Mouse (Mus musculus) splenic B cell, adult 2 months (primary cell): ENCODE results near the gene Tmem127.
"Not testable (repeated sequence)": the region's sequence is repeated elsewhere in the genome, so short reads cannot be mapped to it uniquely, and the experiment has no call there.

ENCODE experiments used
- DNase-seq: peaks from one replicate; pipeline ENCODE4 v3.0.0-alpha.2; 2011; ENCODE audit warnings: low read depth, low spot score
- H3K27me3 ChIP-seq: 2 replicates; pipeline ENCODE4 v1.6.1; 2012; ENCODE audit warnings: mild to moderate bottlenecking, low read length, moderate library complexity, mixed read lengths; ENCODE audit not compliant: control insufficient read depth, poor library complexity, insufficient read depth, severe bottlenecking
- H3K36me3 ChIP-seq: 2 replicates; pipeline ENCODE4 v1.6.1; 2012; ENCODE audit warnings: mild to moderate bottlenecking, low read length, moderate library complexity, mixed read lengths; ENCODE audit not compliant: control insufficient read depth, poor library complexity, insufficient read depth, severe bottlenecking

Tmem127 gene

DNA sequence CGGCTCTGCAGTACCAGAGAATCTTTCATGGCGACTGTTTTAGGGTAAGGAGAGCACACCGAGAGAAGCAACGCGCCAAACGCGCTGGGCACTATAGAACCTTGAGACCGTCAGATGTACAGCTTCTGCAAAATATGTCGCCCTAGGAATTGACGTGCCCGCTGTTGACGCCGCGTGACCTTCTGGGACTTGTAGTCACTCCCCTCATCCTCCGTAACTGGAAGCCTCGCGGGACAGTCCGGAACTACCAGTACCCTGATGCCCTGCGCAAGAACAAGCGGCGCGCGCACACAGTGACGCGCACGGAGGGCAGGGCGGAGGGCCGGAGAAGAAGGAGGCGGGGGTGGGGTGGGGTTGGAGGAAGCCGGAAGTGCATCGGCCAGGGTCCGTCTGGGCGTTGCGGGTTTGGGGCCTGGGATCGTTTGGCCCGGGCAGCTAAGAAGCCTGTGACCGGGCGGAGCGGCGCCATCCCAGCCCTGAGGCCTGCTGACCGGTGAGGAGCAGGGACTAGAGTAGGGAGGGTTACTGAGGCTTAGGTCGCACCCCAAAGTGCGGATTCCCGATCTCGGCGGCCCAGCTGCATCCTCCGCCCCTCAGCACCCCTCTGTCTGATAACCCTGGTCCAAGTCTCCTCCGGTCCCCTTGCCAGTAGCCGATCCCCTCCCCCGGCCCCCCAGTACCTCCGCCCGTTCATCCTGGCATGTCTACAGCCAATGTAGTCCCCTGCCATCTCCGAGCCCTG is at the start of gene Tmem127, which contains the start of gene Ciao1:
Gene Tmem127 (plus strand): TSS at position 317 of the 742 bp plus-strand sequence.
Gene Ciao1 (minus strand): TSS at position 225 of the 742 bp plus-strand sequence.
- no peaks in the 10 kb centered on the region for H3K27me3 ChIP-seq
- H3K36me3 ChIP-seq, result peaks cover 15% of the 10 kb centered on the region
- DNase-seq, result peak; percentile 99

DNA sequence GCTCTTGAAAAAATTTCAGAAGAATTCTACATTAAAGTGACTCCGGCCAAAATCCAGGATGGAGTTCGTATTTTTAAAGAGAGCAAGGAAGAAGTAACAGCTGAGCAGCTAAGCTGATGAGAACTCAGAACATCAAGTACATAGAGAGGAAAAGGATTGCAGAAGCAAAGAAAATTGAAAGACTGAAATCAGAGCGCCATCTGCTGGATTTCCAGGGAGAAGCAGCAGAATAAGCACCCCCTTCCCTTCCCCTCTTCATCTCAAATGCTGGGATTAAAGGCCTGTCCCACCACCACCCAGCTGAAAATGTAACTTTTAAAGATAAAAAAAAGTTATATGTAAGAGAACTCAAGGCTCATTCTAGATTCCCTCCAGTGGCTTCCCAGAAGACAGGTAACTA is 42.8 kb upstream of the Tmem127 start:
- no peaks in the 10 kb centered on the region for H3K27me3 ChIP-seq
- peak; percentile 81 for DNase-seq
- H3K36me3 ChIP-seq, result peaks cover 4% of the 10 kb centered on the region; the same call in 1 of the 2 replicates

DNA sequence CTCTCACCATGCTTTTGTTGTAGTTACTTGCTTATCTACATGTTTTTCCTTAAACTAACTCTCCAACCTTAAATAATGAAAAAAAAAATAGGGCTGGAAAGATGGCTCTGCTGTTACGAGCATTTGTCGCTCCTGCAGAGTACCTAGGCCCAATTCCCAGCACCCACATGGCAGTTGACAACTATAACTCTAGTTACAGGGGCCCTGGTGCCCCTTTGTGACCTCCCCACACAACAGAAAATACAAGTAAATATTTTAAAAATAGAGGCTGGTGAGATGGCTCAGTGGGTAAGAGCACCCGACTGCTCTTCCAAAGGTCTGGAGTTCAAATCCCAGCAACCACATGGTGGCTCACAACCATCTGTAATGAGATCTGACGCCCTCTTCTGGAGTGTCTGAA is 41.8 kb upstream of the Tmem127 start:
- H3K27me3 ChIP-seq, H3K36me3 ChIP-seq, DNase-seq: not testable (repeated sequence)

DNA sequence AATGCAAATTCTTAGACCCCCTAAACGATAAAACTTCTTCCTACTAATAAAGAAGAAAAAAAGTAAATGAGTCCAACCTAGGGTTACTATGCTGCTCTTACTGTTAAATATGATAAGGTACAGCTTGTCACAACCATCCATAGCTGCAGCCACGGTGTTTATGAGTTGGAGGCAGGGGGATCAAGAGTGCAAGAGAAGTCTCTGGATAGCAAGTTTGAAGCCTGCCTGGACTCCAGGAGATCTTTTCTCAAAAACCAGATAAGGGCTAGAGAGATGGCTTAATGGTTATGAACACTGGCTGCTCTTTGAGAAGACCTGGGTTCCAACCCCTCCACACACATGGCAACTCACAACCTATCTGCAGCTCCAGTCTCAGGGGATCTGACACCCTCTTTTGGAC is 40.8 kb upstream of the Tmem127 start:
- no peak for DNase-seq
- Histone ChIP-seq H3K36me3 (peaks cover 10% of the 10 kb centered on the region), H3K27me3 (no peaks in the 10 kb centered on the region)

DNA sequence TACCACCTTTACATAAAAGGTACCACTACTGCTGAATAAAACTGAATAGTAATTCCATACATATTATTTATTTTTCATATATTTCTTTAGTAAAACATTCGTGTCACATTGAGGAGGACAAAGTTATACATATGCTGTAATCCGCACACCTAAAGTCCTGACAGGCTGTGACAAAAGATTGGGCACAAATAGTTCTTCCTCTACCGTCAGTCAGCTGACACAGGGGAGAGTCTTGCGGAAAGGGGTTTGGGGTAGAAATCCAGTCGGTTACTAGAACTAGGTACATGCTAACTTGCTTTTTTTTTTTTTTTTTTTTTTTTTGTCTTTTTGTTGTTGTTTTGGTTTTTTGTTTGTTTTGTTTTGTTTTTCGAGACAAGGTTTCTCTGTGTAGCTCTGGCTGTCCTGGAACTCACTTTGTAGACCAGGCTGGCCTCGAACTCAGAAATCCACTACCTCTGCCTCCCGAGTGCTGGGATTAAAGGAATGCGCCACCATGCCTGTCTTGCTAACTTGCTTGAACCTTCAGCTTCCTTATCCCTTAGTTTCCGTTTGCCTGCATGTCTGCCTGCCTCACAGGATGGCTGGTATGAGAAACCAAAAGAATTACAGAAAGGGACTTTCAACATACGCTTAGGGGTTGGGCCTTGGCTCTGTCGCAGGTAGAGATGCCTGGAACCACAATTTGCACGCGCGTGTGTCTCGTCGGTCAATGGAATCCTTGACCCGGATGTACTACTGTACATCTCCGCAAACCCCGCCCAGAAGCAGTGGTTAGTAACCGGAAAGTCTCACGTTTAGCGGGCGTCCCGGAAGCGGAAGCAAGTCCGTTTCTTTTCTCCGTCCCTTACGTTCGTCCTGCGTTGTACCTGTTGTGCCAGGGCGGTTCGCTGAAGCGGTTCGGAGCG is 39.9 kb upstream of the Tmem127 start, which contains the start of the genes 1810024B03Rik and Snrnp200:
Gene 1810024B03Rik (minus strand): TSS at position 734 of the 905 bp plus-strand sequence.
Gene Snrnp200 (plus strand): TSS at position 840 of the 905 bp plus-strand sequence.
- DNase-seq, result peak; percentile 97
- H3K27me3 ChIP-seq, result no peaks in the 10 kb centered on the region
- H3K36me3 ChIP-seq, result peaks cover 10% of the 10 kb centered on the region

DNA sequence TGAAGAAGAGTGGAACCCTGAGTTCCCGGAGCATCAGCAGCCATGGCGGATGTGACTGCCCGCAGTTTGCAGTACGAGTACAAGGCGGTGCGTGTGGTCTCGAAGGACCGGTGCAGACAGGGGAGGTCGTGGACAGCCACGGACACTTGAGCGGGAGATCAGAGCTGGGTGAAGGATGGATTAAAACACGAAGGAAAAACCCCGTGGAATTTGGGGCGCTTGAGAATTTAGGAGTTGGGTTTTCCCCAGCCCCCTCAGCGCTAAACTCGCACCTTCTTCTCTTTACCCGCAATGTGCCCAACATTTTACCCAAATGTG is 39.3 kb upstream of the Tmem127 start:
- DNase-seq, result no peak
- Histone ChIP-seq H3K36me3 (peaks cover 13% of the 10 kb centered on the region), H3K27me3 (no peaks in the 10 kb centered on the region)

DNA sequence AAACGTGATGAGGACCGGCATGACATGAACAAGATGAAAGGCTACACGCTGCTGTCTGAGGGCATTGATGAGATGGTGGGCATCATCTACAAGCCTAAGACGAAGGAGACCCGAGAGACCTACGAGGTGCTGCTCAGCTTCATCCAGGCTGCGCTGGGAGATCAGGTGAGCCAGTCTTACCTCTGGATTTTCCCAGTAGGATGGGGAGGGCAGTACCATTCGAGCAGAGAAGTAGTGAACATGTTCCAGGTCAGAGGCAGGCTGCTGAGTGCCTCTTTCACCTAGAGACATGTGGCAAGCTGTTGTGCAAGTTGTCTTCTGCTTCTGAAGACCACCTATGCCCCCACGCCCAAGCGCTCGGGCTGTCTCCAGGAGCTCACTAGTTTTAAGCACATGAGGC is 37.0 kb upstream of the Tmem127 start:
- no peak for DNase-seq
- Histone ChIP-seq H3K36me3 (peaks cover 17% of the 10 kb centered on the region), H3K27me3 (no peaks in the 10 kb centered on the region)

DNA sequence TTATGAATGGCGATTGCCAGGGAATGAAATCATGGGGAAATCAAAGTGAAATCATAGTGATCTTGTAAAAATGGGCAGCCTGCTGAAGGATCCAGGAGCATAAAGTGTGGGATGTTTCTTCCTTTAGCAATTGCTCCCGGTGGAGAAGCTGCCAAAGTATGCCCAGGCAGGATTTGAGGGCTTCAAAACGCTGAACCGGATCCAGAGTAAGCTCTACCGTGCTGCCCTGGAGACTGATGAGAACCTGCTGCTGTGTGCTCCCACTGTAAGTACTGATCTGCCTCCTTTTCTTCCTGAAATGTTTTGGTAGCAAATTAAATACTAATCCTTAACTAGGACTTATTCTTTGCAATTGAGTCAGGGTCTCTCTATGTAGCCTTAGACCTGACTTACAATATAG is 30.0 kb upstream of the Tmem127 start:
- Histone ChIP-seq H3K27me3 (no peaks in the 10 kb centered on the region; the same call in 1 of the 2 replicates), H3K36me3 (peaks cover 38% of the 10 kb centered on the region)
- DNase-seq, result no peak

DNA sequence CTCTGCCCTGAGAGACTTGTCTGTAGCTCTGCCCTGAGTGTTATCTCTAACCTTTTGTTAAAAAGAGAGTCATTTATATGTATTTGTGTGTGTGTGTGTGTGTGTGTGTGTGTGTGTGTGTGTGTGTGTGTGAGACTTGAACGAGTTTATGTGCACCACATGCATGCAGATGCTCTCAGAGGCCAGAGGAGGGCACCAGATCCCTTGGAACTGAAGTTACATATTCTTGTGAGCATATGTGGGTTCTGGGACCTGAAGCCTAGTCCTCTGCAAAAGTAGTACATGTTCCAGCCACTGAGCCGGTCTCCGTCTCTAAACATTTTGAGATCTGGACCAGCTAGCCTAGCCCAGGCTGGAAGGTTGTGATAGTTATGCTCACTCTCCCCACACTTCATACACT is 22.4 kb upstream of the Tmem127 start:
- no peak for DNase-seq
- peaks cover 27% of the 10 kb centered on the region for H3K36me3 ChIP-seq
- no peaks in the 10 kb centered on the region for H3K27me3 ChIP-seq

DNA sequence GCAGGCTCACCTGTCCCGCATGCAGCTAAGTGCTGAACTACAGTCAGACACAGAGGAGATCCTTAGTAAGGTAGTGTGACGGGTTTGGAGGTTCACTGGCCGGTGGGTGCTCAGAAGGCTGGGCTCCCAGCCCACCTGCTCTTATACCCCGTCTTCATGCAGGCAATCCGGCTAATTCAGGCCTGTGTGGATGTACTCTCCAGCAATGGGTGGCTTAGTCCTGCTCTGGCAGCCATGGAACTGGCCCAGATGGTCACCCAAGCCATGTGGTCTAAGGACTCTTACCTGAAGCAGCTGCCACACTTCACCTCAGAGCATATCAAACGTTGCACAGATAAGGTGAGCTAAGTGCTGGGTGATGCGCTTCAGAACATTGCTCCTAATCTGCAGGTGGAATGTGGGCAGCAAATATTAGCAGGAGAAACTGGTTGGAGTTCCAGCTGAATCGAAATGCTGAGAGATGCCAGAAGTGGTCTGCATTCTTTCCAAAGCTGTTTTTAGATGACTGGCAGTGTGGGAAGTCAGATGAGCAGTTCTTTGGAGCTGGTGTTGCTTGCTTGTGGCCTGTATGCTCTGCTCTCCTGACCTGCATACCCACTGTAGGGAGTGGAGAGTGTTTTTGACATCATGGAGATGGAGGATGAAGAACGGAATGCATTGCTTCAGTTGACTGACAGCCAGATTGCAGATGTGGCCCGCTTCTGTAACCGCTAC is 9.7 kb upstream of the Tmem127 start:
- DNase-seq, result no peak
- Histone ChIP-seq H3K36me3 (peaks cover 36% of the 10 kb centered on the region), H3K27me3 (no peaks in the 10 kb centered on the region)

DNA sequence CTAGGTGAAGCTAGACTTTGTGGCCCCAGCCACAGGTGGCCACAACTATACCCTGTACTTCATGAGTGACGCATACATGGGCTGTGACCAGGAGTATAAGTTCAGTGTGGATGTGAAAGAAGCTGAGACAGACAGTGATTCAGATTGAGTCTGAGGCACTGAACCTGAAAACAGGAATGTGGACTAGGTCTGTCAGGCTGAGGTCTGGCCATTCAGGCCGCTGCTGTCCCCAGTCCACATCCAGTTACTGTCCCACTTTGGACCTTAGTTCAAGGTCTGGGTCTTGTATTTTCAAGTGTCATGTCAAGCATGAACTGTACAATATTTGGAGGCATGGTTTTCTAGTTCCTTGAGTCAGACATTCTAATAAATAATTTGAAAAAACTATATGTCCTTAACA is 7.6 kb upstream of the Tmem127 start:
- no peak for DNase-seq
- H3K36me3 ChIP-seq, result peaks cover 35% of the 10 kb centered on the region
- H3K27me3 ChIP-seq, result no peaks in the 10 kb centered on the region

DNA sequence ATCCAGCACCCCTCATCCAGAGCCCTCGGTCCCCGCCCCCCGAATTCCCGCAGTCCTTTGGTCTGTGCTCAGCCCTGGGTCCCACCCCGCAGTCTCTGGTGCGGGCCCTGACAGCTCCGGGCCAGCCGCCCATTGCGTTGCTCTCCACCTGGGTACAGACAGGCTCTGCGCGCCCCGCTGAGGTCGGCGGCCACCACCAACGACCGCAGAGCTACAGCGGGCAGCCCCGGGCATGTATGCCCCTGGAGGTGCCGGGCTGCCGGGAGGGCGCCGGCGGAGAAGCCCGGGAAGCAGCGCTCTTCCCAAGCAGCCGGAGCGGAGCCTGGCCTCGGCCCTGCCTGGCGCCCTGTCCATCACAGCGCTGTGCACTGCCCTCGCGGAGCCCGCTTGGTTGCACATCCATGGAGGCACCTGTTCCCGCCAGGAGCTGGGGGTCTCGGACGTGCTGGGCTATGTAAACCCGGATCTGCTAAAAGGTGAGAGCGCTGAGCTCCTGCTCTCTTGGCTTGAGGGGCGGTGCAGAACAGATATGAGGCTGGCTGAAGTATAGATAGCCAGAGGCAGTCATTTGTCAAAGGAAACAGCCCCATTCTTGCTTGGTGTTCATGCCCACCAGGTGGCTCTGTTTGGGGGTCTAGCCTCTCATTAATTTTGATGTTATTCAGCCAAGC is 761 bp downstream of the Tmem127 start:
- peak; percentile 53 for DNase-seq
- H3K36me3 ChIP-seq, result peaks cover 16% of the 10 kb centered on the region
- no peaks in the 10 kb centered on the region for H3K27me3 ChIP-seq

DNA sequence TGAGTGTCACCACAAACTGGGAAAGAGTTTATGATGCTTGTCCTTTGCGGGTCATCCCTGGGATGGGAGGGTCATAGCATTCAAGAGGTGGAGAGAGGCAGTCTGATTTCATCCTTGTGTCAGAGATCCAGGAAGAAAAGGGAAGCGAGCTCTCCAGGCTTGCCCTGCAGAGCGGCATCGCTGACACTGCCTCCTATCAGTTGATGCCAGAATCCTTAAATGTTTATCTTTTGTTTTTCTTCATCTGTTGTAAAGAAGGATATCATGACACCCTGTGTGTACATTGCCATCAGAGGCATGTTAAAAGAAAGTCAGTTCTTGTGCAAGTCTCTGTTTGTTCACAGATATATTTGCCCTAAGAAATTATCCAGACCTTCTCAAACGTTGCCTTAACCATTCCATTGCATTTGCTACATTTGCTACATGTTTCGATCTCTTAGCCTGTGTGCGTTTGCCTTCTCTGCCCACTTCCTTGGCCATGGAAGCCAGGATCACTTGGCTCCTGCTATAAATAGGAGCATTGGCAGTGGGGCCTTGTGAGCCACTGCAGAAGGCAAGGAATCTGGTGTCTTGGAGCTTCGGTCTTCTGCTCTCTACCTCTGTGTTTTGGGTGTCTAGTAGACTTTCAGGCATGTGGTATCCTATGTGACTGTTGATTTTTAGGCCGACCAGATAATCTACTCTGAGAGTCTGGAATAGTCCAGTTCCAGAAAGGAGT is 2.7 kb downstream of the Tmem127 start:
- Histone ChIP-seq H3K36me3 (peaks cover 10% of the 10 kb centered on the region), H3K27me3 (no peaks in the 10 kb centered on the region)
- no peak for DNase-seq

DNA sequence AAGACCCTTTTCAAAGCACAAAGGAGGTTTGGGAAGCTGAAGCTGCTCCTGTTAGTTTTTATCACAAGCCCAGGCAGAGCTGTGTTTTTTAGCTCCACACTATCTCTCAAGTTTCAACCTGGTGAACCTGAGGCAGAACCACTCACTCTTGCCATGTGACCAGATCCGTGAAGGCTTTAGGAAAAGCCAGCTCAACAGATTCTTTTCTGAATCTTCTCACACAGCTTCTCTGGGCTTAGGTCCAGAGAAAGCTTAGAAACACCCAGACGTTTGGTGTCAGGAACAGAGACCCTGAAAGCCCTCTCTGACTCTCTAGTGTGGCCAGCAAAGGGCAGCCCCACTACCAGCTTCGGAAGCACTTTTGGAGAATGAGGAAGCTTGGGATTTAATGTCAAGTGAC is 3.7 kb downstream of the Tmem127 start:
- no peak for DNase-seq
- peaks cover 7% of the 10 kb centered on the region for H3K36me3 ChIP-seq
- no peaks in the 10 kb centered on the region for H3K27me3 ChIP-seq
